Mouse (Mus musculus) intestine, postnatal 0 days (tissue): ENCODE data around the gene Farp1. TPM values are rescaled to one million over a fixed set of nuclear protein-coding genes. Genes with fewer than 3 reads are reported as not detected.
"Not testable (repeated sequence)": the region's sequence is repeated elsewhere in the genome, so short reads cannot be mapped to it uniquely, and the experiment has no call there.

Experiments used
- ATAC-seq: fragments of 200-750 bp; cut with Nextera tagmentation; 2 replicates; pipeline ENCODE4 v1.8.0; 2017; ENCODE audit warnings: mild to moderate bottlenecking, moderate TSS enrichment, moderate library complexity
- H3K27ac ChIP-seq: fragments of 300-500 bp; sonication (generic); 2 replicates; pipeline ENCODE4 v1.5.1; 2014; ENCODE audit warnings: mild to moderate bottlenecking, low read depth, low read length, moderate library complexity
- H3K27me3 ChIP-seq: fragments of 300-500 bp; sonication (generic); replicated peaks from 2 replicates; pipeline ENCODE4 v1.6.1; 2014; ENCODE audit warnings: low read length, mixed read lengths; ENCODE audit not compliant: control insufficient read depth, insufficient read depth
- H3K36me3 ChIP-seq: fragments of 300-500 bp; sonication (generic); 2 replicates; pipeline ENCODE4 v1.6.1; 2014; ENCODE audit warnings: mild to moderate bottlenecking, moderate library complexity; ENCODE audit not compliant: control insufficient read depth, insufficient read depth
- H3K4me1 ChIP-seq: fragments of 300-500 bp; sonication (generic); replicated peaks from 2 replicates; pipeline ENCODE4 v1.6.1; 2014; ENCODE audit warnings: antibody characterized with exemption, low read length, mixed read lengths; ENCODE audit not compliant: control insufficient read depth, insufficient read depth
- H3K4me2 ChIP-seq: fragments of 300-500 bp; sonication (generic); replicated peaks from 2 replicates; pipeline ENCODE4 v1.6.1; 2014; ENCODE audit warnings: low read depth, mild to moderate bottlenecking, moderate library complexity
- H3K4me3 ChIP-seq: fragments of 300-500 bp; sonication (generic); 2 replicates; pipeline ENCODE4 v1.5.1; 2014; ENCODE audit warnings: low read depth, low read length
- H3K9ac ChIP-seq: fragments of 300-500 bp; sonication (generic); 2 replicates; pipeline ENCODE4 v1.6.1; 2014; ENCODE audit warnings: mild to moderate bottlenecking, low read depth, low read length
- H3K9me3 ChIP-seq: fragments of 300-500 bp; sonication (generic); 2 replicates; pipeline ENCODE4 v1.6.1; 2016; ENCODE audit warnings: mixed run types; ENCODE audit not compliant: control insufficient read depth
- CTCF ChIP-seq: sonication (generic); IDR thresholded peaks from 2 replicates; pipeline ENCODE4 v1.5.1; 2016; ENCODE audit warnings: low read depth, mild to moderate bottlenecking, control low read depth, antibody characterized with exemption, moderate library complexity
- whole genome bisulfite sequencing: fragments of 180-500 bp; shearing (Covaris S2); extraction: QIAGEN DNeasy Blood & Tissue Kit; methylation state at CpG from one replicate; pipeline ENCODE4 v1.1.7; 2014; 5-methylcytosine and 5-hydroxymethylcytosine counted together
- polyA plus RNA-seq: library from polyadenylated mRNA; unstranded; fragments of >200 nt; fragmentation: Nextera tagmentation; extraction: Ambion mirVana; gene quantifications from 2 replicates; pipeline ENCODE4 v1.2.1, GENCODE M21; 2015

The Farp1 gene
- polyA plus RNA-seq, 1 experiment from 2014 or later, result 4.9 TPM

GRCm38 (mm10) chr14:121184351-121184750 is 149.4 kb downstream of the Farp1 start:
- no peak overlapping the region for H3K4me3 ChIP-seq
- H3K4me1 ChIP-seq, result no peaks in the 10 kb centered on the region
- no peak for ATAC-seq
- whole genome bisulfite sequencing, result 95% methylated on average over 8 of the region's 8 CpGs
- H3K9ac ChIP-seq, result no peak overlapping the region
- no peak overlapping the region for H3K4me2 ChIP-seq
- no peaks in the 10 kb centered on the region for H3K36me3 ChIP-seq
- H3K9me3 ChIP-seq, result no peaks in the 10 kb centered on the region
- no peak for TF ChIP-seq CTCF
- H3K27ac ChIP-seq, result no peak overlapping the region
- no peaks in the 10 kb centered on the region for H3K27me3 ChIP-seq

GRCm38 (mm10) chr14:121186402-121186894 is 151.4 kb downstream of the Farp1 start:
- Histone ChIP-seq H3K27me3 (no peaks in the 10 kb centered on the region), H3K4me2 (no peak overlapping the region), H3K27ac (no peak overlapping the region), H3K4me1 (no peaks in the 10 kb centered on the region), H3K9ac (no peak overlapping the region), H3K4me3 (no peak overlapping the region), H3K9me3 (no peaks in the 10 kb centered on the region), H3K36me3 (no peaks in the 10 kb centered on the region)
- 88% methylated on average over 8 of the region's 8 CpGs for WGBS
- no peak for TF ChIP-seq CTCF
- ATAC-seq, result 0 out of 2 replicates have a peak, but pooled peaks have one; percentile 19

- not testable (repeated sequence) for ATAC-seq, H3K4me2 ChIP-seq, H3K36me3 ChIP-seq, H3K9ac ChIP-seq, H3K9me3 ChIP-seq, H3K27ac ChIP-seq, H3K27me3 ChIP-seq, H3K4me3 ChIP-seq, H3K4me1 ChIP-seq
- WGBS, result 89% methylated on average over 10 of the region's 10 CpGs
- TF ChIP-seq CTCF, result peak; percentile 65
These were observed 154.8 kb downstream of the Farp1 start for GRCm38 (mm10) chr14:121189840-121190239.

GRCm38 (mm10) chr14:121190386-121190785 is 155.4 kb downstream of the Farp1 start:
- H3K4me3 ChIP-seq, result no peak overlapping the region
- TF ChIP-seq CTCF, result no peak
- no peaks in the 10 kb centered on the region for H3K4me1 ChIP-seq
- no peak overlapping the region for H3K27ac ChIP-seq
- 67% methylated on average over 9 of the region's 9 CpGs for WGBS
- no peak for ATAC-seq
- no peak overlapping the region for H3K4me2 ChIP-seq
- H3K36me3 ChIP-seq, result no peaks in the 10 kb centered on the region
- H3K9ac ChIP-seq, result no peak overlapping the region
- no peaks in the 10 kb centered on the region for H3K9me3 ChIP-seq
- H3K27me3 ChIP-seq, result no peaks in the 10 kb centered on the region

- Histone ChIP-seq H3K36me3 (no peaks in the 10 kb centered on the region), H3K9me3 (no peaks in the 10 kb centered on the region), H3K27me3 (no peaks in the 10 kb centered on the region), H3K4me1 (no peaks in the 10 kb centered on the region), H3K4me2 (no peak overlapping the region), H3K9ac (no peak overlapping the region), H3K4me3 (no peak overlapping the region), H3K27ac (no peak overlapping the region)
- ATAC-seq, result no peak
- TF ChIP-seq CTCF, result peak; percentile 40
- WGBS, result 48% methylated on average over 13 of the region's 13 CpGs
These were observed 156.7 kb downstream of the Farp1 start for GRCm38 (mm10) chr14:121191739-121192138.

- ATAC-seq, result no peak
- no peak for TF ChIP-seq CTCF
These were observed 157.4 kb downstream of the Farp1 start for GRCm38 (mm10) chr14:121192394-121192793.

GRCm38 (mm10) chr14:121193981-121194380 is 159.0 kb downstream of the Farp1 start:
- 94% methylated on average over 2 of the region's 2 CpGs for WGBS
- no peak overlapping the region for H3K27ac ChIP-seq

More at GRCm38 (mm10) chr14:121192394-121192793, 157.4 kb downstream of the Farp1 start:
- Histone ChIP-seq H3K9me3 (no peaks in the 10 kb centered on the region), H3K4me3 (no peak overlapping the region), H3K27me3 (no peaks in the 10 kb centered on the region), H3K36me3 (no peaks in the 10 kb centered on the region), H3K4me2 (no peak overlapping the region), H3K27ac (no peak overlapping the region), H3K9ac (no peak overlapping the region), H3K4me1 (no peaks in the 10 kb centered on the region)
- WGBS, result 59% methylated on average over 5 of the region's 5 CpGs

More at GRCm38 (mm10) chr14:121193981-121194380, 159.0 kb downstream of the Farp1 start:
- H3K27me3 ChIP-seq, result no peaks in the 10 kb centered on the region
- no peaks in the 10 kb centered on the region for H3K9me3 ChIP-seq
- H3K36me3 ChIP-seq, result no peaks in the 10 kb centered on the region
- H3K4me3 ChIP-seq, result no peak overlapping the region
- no peaks in the 10 kb centered on the region for H3K4me1 ChIP-seq
- no peak overlapping the region for H3K9ac ChIP-seq
- no peak for TF ChIP-seq CTCF
- no peak for ATAC-seq
- H3K4me2 ChIP-seq, result no peak overlapping the region
